Mouse (Mus musculus) cerebellum, adult 18-20 months (tissue): Measurements from ENCODE around the gene Tbxas1.

ENCODE experiments used
- DNase-seq, 2 experiments: peaks; one replicate each; pipeline ENCODE4 v3.0.0; 2021

The Tbxas1 gene

DNA sequence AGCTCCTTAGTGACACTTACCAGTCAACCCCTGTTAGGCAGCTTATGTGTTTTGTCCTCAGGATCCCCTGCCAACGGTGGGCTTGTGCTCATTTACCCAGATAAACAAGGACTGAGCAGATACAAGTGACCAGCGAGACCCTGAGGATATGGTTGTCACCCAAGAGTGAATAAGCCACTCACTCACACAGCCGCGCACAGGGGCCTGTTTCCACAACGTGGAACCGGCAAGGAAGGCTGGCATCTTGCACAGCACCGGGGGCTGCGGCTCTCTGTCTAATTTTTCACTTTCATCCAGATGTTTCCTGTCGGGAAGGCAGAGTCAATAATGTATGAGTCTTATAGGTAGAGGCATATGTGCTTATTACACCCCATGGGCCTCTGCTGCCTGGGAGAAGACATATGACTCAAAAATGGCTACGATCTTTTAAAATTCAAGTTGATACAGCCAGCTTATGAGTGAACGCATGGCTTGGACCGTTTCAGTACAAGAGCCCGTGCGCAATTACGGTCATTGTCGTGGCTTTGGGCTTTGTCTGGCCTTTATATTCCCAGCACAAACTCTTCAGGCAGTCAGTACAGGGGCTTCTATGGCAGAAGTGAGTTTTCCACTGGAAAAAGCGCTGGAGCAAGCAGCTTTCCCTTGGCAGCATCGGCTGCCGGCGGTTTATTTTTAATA is 130.2 kb downstream of the Tbxas1 start:
- no peak for DNase-seq

DNA sequence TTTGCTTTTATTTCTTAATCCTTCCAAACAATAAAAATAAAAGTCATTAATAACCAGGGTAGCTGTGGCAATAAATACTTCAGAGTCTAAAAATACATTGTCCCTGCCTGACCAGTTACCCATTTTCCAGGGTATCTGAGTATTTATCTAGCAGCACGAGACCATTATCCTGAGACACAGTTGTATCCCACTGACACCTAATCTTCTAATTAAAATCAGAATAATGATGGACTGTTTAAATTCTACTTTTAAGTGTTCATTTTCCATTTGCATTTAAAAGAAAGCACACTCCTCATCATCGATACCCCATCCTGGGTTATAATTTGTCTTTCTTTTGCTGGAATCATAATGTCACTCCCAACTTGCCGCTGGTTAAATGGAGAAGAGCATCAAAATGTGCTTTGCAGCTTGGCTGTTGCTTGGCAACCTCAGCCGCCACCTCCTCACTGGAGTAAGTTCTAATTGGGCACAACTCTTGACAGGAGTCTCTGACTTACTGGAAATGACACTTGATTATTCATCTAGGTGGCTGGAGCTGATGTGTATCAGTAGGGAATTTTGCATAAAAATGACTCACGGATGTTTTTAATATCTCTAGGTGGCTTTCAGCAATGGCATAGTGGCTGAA is 130.9 kb downstream of the Tbxas1 start:
- no peak for DNase-seq

DNA sequence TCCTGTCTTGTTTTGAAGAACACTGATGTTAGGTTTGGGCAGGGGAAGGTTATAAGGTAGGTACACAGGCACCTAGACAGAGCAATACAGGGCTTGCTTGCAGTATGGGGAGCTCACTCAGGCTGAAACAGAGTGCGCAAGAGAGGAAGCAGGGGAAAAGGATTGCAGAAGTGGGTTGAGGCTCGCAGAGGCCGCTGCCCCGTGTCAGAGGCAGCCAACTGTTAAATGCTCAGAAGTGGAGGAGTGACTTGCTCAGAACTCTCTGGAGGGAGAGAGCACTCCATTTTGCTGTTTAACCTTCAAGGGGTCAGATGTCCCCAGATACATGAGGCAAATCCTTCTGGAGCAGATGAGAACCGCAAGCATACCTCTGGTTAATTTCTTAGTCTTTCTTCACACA is 132.0 kb downstream of the Tbxas1 start:
- DNase-seq = no peak

DNA sequence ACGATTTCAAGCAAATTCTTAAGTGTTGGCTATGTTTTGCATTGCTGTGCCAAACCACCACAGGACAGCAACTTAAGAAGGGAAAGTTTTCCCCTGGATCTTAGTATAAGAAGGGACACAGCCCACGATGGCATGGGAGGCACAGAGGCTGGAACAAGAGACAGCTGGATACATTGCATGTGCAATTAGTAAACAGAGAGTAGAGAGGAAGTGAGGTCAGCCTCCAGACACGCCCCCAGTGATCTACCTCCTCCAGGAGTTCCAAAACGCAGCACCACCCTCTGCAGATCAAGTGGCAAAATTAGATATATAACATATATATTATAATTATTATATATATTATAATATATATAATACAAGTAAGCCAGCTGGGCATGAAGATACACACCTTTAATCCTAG is 132.9 kb downstream of the Tbxas1 start:
- no peak for DNase-seq

DNA sequence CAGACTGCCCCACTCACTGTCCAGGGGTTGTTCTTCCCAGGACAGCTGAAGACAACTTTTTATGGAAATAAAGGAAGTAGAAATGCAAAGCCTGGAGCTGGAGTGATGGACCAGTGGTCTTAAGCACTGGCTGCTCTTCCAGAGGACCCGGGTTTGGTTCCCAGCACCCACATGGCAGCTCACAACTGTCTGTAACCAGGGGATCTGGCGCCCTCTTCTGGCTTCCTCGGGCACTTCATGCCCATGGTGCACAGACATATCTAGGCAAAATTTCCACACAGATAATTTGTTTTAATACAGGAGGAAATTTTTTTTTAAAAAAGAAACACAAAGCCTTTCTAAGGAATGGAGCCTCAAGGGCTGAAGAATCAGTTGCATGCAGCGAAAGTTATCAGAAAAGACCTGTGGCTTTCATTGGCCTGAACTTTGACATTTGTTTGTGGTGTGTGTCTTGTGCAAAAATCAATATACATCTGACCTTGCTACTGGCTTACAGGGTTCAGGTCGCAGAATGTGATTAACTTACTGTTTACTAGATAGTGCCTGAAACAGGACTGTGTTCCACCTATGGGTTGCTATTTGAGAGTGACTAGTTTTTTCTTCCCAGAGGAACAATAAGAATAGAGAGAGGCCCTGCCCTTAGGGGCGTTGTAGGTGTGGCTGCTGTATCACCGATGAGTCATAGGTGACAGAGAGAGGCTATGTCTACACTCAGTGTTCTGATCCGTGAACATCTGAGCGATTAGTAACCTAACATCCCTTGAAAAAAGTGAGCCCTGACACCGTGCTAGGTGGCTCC is 138.0 kb downstream of the Tbxas1 start:
- no peak for DNase-seq

DNA sequence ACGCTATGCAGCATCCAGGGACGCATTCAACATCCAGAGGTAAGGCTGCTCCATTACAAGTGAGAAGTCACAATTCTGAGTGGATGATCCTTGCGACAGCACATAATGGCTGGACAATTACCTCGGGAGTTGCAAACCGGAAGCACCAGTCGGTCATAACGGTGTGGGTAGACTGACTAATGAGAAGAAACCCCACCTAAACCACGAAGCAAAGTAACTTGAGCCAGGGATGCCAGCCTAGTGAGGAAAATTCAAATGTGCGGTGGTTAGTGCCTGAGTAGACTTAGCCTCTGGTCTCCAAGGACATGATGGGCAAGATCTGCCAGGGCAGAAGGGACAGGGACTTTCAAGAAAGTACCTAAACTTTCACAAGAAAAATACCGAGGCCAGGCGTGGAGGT is 142.7 kb downstream of the Tbxas1 start:
- no peak for DNase-seq

DNA sequence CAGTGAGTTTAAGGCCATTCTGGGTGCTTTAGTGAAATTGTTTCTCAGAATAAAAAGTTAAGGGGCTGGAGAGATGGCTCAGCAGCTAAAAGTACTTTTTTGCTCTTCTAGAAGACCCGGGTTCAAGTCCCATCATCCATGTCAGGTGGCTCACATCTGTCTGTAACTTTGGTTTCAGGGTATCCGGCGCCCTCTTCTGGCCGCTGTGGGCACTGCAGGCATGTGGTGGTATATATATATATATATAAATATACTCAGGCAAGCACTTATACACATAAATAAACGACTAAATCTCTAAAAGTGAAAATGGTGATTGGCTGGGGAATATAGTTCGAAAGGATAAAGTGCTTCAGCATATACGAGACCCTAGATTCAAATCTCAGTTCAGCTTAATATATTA is 143.6 kb downstream of the Tbxas1 start:
- no peak for DNase-seq

DNA sequence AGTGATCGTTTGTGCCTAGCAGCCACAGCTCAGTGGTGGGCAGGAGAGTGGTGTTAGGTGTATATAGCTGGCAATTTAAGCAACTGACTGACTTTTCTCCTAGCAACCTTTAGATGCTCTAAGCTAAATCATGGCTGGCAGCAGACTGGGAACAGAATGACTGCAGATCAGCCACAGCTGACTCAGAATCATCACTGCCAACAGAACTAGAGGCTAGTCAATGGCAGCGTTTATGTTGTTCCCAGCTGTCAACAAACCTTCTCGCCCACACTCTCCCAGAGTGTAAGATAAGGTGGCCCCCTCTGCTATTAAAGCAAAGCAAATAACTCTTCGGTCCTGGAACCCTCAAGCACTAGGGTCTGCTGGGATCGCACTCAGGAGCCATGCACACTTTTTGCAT is 144.0 kb downstream of the Tbxas1 start:
- DNase-seq = no peak

DNA sequence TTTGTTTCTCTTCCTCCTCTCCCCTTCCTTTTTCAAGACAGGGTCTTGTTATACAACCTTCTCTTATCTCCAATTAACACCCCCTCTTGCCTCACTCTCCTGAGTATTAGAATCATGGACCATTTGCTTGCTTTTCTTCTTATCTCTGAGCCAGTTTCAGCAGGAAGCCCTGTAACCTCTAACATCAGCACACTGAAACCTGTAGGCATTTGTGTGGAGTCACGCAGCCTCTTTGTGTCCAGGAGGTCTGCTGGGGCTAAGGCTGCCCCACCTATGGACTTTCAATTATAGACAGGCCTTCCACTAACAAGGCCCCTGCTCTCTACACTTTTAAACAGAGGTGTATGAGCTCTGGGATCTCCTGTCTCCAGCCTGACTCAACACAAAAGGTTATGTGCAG is 146.7 kb downstream of the Tbxas1 start:
- DNase-seq = no peak

DNA sequence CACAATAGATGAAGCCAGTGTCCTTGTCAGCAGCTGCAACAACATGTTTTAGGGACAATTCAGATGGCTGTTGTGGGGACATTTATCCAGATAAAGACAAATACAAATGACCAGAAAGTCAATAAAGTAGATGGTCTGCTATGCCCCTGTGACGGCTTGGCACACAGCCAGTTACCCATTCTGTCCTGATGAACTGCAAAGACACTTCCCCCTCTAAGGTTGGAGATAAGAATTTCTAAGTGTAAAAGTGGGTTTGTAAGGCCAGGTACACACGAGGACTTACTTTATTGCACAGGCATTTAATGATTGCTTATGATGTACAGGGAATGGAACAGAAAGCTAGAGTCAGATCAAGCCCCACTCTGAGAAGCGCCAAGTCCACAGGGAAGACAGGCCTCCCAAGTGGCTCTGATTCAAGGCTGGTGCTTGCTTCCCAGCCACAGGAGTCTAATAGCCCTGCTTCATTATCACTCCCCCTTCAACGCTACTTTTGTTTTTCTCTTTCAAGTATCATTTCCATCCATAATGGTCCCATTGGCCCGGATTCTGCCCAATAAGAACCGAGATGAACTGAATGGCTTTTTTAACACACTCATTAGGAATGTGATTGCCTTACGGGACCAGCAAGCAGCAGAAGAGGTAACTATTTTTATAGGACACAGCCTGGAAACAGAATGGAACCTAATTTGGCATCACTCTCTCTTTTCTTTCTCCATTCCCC is 147.4 kb downstream of the Tbxas1 start:
- DNase-seq = no peak

DNA sequence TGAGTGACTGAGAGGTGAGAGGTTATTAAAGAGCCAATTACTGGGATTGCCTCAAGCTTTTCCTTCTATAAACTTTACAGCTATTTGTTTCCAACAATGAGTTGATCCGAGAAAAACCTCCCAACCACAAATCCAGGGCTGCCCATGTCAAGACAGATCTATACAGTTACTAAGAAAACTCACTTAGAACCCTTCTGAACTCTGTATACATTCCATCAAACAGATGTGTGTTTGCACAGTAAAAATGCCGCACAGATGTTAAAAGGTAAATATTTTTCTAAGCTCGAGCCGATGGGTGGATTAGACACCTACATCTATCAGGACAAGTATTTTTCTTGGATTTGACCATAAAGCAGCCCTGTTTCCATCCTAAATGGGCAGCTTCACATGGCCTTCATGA is 149.4 kb downstream of the Tbxas1 start:
- no peak for DNase-seq

DNA sequence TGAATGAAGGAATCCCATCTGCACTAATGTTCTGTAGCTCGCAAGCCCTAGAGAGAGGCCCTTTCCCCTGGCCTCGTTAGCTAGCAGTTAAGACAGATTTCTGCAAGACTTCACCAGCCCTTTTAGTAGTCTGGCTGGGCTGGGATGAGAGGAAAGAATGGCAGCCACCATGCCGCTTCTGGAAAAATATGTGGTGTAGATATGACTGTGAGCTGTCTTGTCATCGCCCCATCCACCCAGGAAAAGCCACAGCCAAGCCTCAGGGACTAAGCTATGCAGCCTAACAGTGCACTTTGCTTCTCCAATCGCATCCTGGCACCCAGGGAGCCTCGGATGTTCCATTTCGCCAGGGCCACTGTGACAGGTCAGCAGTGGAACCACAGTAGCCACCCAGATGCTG is 149.8 kb downstream of the Tbxas1 start:
- no peak for DNase-seq

DNA sequence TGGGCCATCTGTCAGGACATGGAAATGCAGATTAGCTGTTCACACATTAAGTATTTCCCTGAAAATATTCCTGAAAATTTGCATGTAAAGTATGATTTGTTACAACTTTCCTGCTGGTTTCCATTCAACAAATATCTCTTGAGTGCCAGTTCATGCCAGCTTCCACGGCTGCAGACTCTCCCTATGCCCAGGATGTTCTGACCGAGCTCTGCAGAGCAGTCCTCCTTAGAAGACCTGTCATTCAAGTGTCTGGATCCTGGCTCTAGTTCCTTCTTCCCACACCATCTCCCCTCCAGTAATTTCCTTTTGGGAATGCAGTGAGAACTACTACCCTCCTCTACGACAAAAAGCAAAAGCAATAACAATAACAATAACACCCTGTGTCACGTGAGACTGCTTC is 155.5 kb downstream of the Tbxas1 start:
- DNase-seq = no peak

DNA sequence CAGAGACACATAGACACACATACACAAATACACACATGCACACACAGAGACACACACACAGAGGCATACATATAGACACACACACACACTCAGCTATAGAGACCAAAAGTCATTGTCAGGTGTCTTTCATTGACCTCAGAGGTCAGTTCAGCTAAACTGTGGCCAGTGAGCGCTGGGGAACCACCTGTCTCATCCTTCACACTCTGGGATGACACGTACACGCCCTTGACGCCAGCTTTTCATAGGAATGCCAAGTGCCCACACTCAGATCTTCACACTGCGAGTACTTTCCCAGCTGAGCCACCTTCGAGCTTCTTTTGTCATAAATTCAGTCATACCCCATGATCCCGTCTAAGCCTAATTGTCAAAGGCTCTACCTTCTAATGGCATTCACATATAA is 158.5 kb downstream of the Tbxas1 start:
- DNase-seq = no peak

DNA sequence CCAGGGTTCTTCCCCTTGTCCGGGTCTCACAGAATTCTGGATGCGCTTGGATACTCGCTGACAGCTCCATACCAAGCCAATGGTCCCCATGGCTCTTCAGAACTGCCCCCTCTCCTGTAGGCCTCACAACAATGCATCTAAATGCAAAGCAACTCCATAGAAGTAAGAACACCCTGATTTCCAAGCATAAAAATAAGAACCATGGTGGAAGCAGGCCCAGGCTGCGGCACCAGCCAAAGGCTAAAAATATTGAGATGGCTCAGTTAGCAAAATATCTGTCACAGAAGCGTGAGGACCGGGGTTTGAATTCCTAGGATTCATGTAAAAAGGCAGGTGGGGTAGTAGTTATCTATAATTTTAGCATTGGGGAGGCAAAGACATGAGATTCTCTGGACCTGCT is 159.8 kb downstream of the Tbxas1 start:
- no peak for DNase-seq

DNA sequence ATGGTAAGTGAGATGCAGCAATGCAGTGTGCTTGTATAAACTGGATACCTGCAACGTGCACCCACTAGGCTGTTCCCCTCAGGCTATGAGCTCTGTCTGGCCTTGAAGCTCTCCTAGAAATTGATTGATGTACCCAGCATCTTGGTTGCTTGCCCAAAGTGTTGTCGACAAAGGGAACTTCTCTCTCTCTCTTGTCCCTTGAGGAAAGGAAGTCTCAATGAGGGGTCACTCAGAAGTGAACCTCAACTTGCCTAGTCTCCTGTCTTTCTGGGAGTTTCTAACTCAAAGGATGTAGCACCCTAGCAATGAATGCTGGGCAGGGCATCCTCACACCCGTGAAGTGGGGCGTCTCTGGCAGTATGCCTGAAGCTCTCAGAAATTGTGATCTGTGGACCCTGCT is 161.0 kb downstream of the Tbxas1 start:
- no peak for DNase-seq

DNA sequence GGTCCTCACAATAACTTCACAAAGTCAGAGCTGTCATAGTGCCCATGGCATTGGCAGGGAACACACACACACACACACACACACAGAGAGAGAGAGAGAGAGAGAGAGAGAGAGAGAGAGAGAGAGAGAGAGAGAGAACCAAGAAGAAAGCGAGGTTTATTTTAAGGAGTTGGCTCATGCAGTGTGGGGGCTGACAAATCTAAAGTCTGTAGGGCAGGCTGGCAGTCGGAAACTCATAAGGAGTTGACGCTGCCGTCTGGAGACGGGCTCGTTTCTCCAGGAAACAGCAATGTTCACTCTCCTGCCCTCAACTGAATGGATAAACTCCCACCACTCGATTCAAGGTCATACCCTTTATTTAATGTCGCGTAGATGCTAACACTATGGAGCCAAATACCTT is 165.2 kb downstream of the Tbxas1 start:
- DNase-seq = no peak

DNA sequence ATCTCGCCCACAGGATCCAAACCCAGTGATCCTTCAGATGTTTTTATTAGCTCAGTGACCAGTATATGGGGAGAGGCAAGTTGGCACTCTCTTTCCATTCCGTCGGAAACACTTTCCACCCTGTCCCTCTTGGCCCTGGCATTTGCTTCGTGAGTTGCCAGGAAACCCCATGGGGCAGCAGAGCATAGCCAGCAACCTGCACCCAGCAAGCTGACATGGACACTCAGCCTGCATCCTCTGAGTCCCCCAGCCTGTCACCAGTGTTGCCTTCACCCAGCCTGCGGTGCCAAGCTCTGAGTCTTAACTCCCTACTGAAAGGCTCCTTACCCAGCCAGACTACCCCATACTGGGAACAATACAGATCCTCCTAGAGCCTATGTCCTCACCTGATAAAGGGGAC is 173.9 kb downstream of the Tbxas1 start:
- peak; percentile 49 to 51 for DNase-seq

DNA sequence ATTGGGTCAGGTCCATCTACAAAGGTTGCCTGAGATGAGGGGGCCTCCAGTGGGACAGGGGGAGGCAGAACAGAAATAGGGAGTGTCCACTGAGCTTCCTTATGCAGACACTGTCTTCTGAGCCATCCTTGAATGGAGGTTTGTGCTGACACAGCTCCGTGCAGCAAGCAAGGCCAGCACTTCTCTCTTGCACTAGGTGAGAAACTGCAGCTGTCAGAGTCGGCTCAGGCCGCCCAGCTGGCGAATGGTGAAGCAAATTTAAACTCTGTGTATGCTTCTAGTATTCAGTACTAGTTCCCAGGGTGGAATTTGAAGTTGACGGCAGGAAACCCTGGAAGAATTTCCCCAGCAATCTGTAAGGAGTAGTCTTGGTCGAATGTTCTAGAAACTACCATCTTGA is 175.6 kb downstream of the Tbxas1 start:
- no peak for DNase-seq

DNA sequence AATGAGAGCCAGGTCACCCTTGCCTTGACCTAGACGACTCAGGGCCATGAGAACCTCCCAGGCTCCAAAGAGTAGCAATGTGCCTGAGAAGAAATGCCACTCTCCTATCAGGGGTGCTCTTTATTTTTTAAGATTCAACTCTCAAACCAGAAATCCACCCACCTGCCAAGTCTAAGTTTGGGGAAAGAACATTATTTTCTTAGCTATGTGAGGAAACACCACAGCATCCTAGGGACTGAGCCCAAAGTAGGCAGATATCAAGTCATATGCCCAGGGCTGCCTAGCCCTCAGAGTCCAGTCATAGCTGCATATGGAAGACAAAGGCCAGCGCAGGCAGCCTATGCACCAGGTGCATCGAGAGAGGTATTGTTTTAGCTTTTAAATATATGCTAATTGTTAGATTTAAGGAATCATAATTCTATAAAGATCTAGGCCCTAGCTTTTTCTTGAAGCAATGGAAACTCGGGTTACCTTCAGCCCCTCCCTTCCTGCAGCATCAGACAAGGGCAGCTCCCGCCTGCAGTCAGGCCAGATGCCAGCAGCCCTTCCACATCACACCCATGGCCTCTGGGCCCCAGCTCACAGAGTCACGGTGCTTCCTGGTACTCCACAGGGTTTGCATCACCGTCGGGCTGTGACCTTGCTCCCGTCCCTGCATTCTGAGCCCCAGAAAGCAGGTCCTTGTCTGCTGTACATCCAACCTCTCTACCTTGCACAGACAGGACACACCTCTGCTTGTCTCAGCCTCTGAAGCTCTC is 176.8 kb downstream of the Tbxas1 start:
- peak in 1 of 2 experiments; percentile 14 for DNase-seq

DNA sequence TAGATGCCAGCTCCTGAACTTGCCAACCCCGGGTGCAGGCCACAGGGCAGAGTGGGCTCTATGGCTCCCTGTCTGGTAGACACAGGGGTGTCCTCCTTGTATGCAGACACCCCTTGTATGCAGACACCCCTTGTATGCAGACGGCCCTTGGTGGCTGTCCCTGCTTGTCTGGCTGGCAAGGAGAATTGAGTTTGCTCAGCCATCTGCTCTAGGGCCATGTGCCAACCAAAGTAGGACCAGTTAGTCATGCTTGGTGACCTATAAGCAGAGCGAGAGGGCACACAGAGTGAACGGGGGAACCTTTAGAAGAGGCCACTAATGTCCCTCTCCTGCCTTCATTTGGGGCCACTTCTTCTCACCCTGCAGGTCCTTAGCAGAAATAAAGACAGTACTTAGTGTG is 177.4 kb downstream of the Tbxas1 start:
- DNase-seq = peak; percentile 82 to 89

DNA sequence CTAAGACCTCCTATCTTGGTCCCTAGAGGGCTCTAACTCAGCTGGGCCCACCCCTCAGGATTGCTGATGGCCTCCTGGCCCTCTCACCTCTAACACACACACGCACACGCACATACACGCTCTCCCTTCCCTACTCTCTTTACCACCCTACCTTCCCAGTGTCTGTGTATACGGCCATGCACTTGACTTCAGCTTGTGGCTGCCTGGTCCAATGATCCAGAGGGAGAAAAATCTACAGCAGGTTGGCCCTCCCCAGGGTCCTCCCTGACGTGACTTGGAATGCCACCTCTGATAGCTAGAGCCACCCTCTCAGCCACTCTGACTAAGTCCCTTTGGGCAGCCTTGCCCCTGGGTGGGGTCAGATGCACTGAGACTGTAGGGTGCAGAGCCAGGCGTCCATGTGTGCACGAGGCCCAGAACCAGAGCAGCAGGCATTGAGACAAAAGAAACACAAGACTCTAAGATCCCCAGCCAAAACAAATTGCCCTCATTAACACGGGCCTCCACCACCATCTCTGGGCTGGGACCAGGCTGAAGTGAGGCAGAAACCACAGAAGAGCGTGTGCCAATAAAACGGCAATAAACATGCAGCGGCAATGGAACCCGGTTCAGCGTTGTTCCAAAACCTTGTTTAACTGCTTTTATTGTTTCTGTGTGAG is 179.1 kb downstream of the Tbxas1 start:
- no peak for DNase-seq
